In genomic region chr5:96917596-96918258, GRCm38 (mm10) we compare ENCODE assay signal across 8 mouse cellular contexts.
DNase-seq lines count a peak whose midpoint lies in the region; ATAC-seq lines count a peak whose summit lies in the region.

No protein-coding gene starts in this region.

- DNase-seq in layer of hippocampus, adult 11-12 months (ENCODE audit: low spot score): peak; percentile 70
- DNase-seq in layer of hippocampus, postnatal 25 days (ENCODE audit: extremely low spot score in 1 of 2, low spot score in 1 of 2): no peak
- DNase-seq in limb, embryonic 11.5 days (ENCODE audit: low spot score): peak; percentile 25
- no peak for DNase-seq in ovary, adult 18-20 months (ENCODE audit: low spot score)
- DNase-seq in ovary, postnatal 10 days (ENCODE audit: low spot score): no peak

- no peaks in the 10 kb centered on the region for H3K9me3 ChIP-seq in heart, embryonic 12.5 days (replicated peaks)
- no peaks in the 10 kb centered on the region for H3K9me3 ChIP-seq in limb, embryonic 11.5 days (ENCODE audit: control insufficient read depth, low read length)

- H3K4me3 ChIP-seq in heart, embryonic 12.5 days: no peak overlapping the region
- H3K4me3 ChIP-seq in limb, embryonic 11.5 days (ENCODE audit: low read depth, low read length): no peak overlapping the region

- H3K27ac ChIP-seq in heart, embryonic 12.5 days (ENCODE audit: poor library complexity, severe bottlenecking): peak overlapping the region; percentile 18
- H3K27ac ChIP-seq in limb, embryonic 11.5 days (replicated peaks; ENCODE audit: low read depth, low read length): no peak overlapping the region; the same call in 1 of the 2 replicates

- no peak overlapping the region for H3K9ac ChIP-seq in heart, embryonic 12.5 days
- no peak overlapping the region for H3K9ac ChIP-seq in limb, embryonic 11.5 days (ENCODE audit: low read length)

- peaks cover 13% of the 10 kb centered on the region for H3K4me1 ChIP-seq in heart, embryonic 12.5 days (replicated peaks)
- no peaks in the 10 kb centered on the region for H3K4me1 ChIP-seq in limb, embryonic 11.5 days (ENCODE audit: control insufficient read depth, insufficient read depth, low read length)

- H3K27me3 ChIP-seq in heart, embryonic 12.5 days (replicated peaks): no peaks in the 10 kb centered on the region
- no peaks in the 10 kb centered on the region for H3K27me3 ChIP-seq in limb, embryonic 11.5 days (ENCODE audit: control insufficient read depth, insufficient read depth, low read length)

- no peak overlapping the region for H3K4me2 ChIP-seq in heart, embryonic 12.5 days
- no peak overlapping the region for H3K4me2 ChIP-seq in limb, embryonic 11.5 days (ENCODE audit: low read depth, severe bottlenecking)

- 62% methylated on average over 10 of the region's 10 CpGs for WGBS in heart, embryonic 12.5 days
- 72% methylated on average over 10 of the region's 10 CpGs for WGBS in limb, embryonic 11.5 days

- peak; percentile 55 for ATAC-seq in activated CD4-positive, CD25-positive, alpha-beta regulatory T cell, adult 4 months
- ATAC-seq in heart, embryonic 12.5 days (ENCODE audit: insufficient number of reproducible peaks, low FRiP score): no peak
- ATAC-seq in limb, embryonic 11.5 days (ENCODE audit: insufficient number of reproducible peaks, low FRiP score, low TSS enrichment, low read depth): no peak
- peak; percentile 59 for ATAC-seq in monocyte, adult 5-6 weeks (replicated peaks; ENCODE audit: insufficient number of reproducible peaks, low FRiP score, low TSS enrichment, poor library complexity, severe bottlenecking)

- H3K36me3 ChIP-seq in heart, embryonic 12.5 days: no peaks in the 10 kb centered on the region
- H3K36me3 ChIP-seq in limb, embryonic 11.5 days (ENCODE audit: control insufficient read depth, insufficient read depth, low read length): no peaks in the 10 kb centered on the region

Comparison
In these comparisons a context has a peak if more than half of its experiments do, and no peak if none do; other contexts are left out.
1. DNase-seq: peak in layer of hippocampus, adult 11-12 months (single experiment) and limb, embryonic 11.5 days (single experiment); none in layer of hippocampus, postnatal 25 days (0 of 2), ovary, adult 18-20 months (single experiment) and ovary, postnatal 10 days (single experiment).
2. ATAC-seq: peak in activated CD4-positive, CD25-positive, alpha-beta regulatory T cell, adult 4 months (single experiment) and monocyte, adult 5-6 weeks (single experiment); none in heart, embryonic 12.5 days (single experiment) and limb, embryonic 11.5 days (single experiment).